Mouse (Mus musculus) stomach, embryonic 15.5 days (tissue): ENCODE results near the gene Maml2. TPM values are rescaled to one million over a fixed set of nuclear protein-coding genes. Genes with fewer than 3 reads are reported as not detected.
A peak's percentile ranks its signal among the peaks of the same experiment; 100 is the strongest.

Experiments used
- ATAC-seq: fragments of 200-750 bp; cut with Nextera tagmentation; 2 replicates; pipeline ENCODE4 v1.8.0; 2017; ENCODE audit warnings: low read depth, moderate number of reproducible peaks, moderate TSS enrichment; ENCODE audit not compliant: insufficient read depth, low FRiP score
- H3K27ac ChIP-seq: fragments of 300-500 bp; sonication (generic); 2 replicates; pipeline ENCODE4 v1.5.1; 2015; ENCODE audit warnings: mild to moderate bottlenecking, inconsistent platforms
- H3K27me3 ChIP-seq: fragments of 300-500 bp; sonication (generic); replicated peaks from 2 replicates; pipeline ENCODE4 v1.6.1; 2015; ENCODE audit warnings: inconsistent platforms
- H3K36me3 ChIP-seq: fragments of 300-500 bp; sonication (generic); 2 replicates; pipeline ENCODE4 v1.6.1; 2015; ENCODE audit warnings: inconsistent platforms
- H3K4me1 ChIP-seq: fragments of 300-500 bp; sonication (generic); 2 replicates; pipeline ENCODE4 v1.6.1; 2015; ENCODE audit warnings: inconsistent platforms
- H3K4me2 ChIP-seq: fragments of 300-500 bp; sonication (generic); 2 replicates; pipeline ENCODE4 v1.6.1; 2015; ENCODE audit warnings: mild to moderate bottlenecking, inconsistent platforms
- H3K4me3 ChIP-seq: fragments of 300-500 bp; sonication (generic); replicated peaks from 2 replicates; pipeline ENCODE4 v1.5.1; 2015; ENCODE audit warnings: inconsistent platforms
- H3K9ac ChIP-seq: fragments of 300-500 bp; sonication (generic); 2 replicates; pipeline ENCODE4 v1.6.1; 2015; ENCODE audit warnings: inconsistent platforms
- H3K9me3 ChIP-seq: fragments of 300-500 bp; sonication (generic); 2 replicates; pipeline ENCODE4 v1.6.1; 2016; ENCODE audit warnings: inconsistent platforms
- WGBS: fragments of 180-500 bp; shearing (Covaris S2); methylation state at CpG from one replicate; pipeline ENCODE4 v1.1.7; 2015; 5-methylcytosine and 5-hydroxymethylcytosine counted together
- polyA plus RNA-seq: library from polyadenylated mRNA; unstranded; fragments of >200 nt; fragmentation: Nextera tagmentation; extraction: Ambion mirVana; gene quantifications from 2 replicates; pipeline ENCODE4 v1.2.1, GENCODE M21; 2015

Gene Maml2
- polyA plus RNA-seq, 1 experiment from 2014 or later: 8.5 TPM

DNA sequence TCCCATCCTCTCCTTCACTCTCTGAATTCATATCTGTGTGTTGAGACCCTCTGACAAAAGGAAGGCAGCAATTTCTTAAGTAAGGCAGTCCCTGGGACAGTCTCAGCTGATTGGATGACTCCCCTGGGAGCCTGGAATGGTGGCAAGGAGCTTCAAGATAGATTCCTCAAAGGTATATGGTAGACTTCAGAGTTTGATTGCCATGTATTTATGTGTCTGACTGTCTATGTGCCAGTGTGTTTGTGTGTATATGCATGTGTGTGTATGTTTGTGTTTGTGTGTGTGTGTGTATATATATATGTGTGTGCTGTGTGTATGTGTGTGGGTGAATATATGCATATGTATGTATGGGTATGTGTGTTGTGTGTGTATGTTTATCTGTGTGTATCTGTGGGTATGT is 133.0 kb downstream of the Maml2 start:
- Histone ChIP-seq H3K4me1 (0 out of 2 replicates have a peak, but pooled peaks cover 3% of the 10 kb centered on the region), H3K27me3 (no peaks in the 10 kb centered on the region), H3K4me2 (no peak overlapping the region), H3K36me3 (no peaks in the 10 kb centered on the region), H3K9me3 (no peaks in the 10 kb centered on the region), H3K27ac (no peak overlapping the region), H3K9ac (no peak overlapping the region), H3K4me3 (no peak overlapping the region)
- ATAC-seq: no peak

DNA sequence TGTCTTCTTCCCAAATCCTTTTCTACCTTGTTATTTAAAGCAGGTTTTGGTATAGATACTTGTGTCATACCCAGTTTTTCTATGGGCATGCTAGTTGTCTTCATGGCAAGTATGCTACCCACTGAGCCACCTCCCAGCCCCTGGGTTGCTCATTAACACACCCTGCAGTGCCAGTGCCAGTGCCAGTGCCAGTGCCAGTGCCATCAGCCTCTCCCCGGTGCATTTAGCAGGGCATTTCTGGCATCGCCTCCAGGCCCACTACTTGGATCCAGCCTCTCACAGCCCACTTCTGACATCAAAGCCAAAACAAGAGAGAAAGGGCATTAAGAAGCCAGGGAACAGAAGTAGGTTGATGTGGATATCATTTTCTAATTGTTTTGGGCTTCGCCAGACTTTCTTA is 133.9 kb downstream of the Maml2 start:
- no peaks in the 10 kb centered on the region for H3K36me3 ChIP-seq
- WGBS: 85% methylated on average over 3 of the region's 3 CpGs
- no peak for ATAC-seq
- H3K4me2 ChIP-seq: no peak overlapping the region
- no peak overlapping the region for H3K4me3 ChIP-seq
- no peak overlapping the region for H3K27ac ChIP-seq
- H3K9me3 ChIP-seq: no peaks in the 10 kb centered on the region
- H3K9ac ChIP-seq: no peak overlapping the region
- H3K27me3 ChIP-seq: no peaks in the 10 kb centered on the region
- H3K4me1 ChIP-seq: 0 out of 2 replicates have a peak, but pooled peaks cover 3% of the 10 kb centered on the region

DNA sequence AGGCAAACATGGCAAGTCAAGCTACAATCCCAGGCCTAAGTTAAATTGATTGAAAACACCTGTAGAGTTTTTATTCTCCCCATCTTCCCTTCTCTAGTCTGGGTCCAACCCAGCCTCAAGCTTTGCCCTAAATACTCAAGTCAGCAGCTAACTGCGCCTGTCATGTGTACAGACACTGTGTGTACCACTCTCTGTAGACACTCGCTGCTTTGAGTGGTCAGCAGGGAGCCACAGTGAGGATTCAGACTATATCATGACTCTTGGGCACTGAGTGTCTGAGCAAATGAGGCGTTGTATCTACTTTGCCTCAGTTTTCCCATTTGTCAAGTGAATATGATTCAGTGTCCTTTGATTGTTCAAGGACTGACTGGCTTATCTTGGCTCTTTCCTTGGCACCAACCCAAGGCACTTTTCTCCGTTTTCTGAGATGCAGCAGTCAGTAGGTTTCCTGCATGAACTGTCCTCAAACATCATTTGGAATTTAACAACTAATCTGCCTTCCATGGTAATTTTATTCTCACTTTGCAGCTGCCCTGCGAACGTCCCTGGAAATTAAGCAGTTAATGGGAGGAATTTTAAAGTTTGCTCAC is 135.8 kb downstream of the Maml2 start:
- Histone ChIP-seq H3K4me3 (no peak overlapping the region), H3K36me3 (no peaks in the 10 kb centered on the region), H3K9ac (no peak overlapping the region), H3K4me1 (0 out of 2 replicates have a peak, but pooled peaks cover 1% of the 10 kb centered on the region), H3K27ac (no peak overlapping the region), H3K9me3 (no peaks in the 10 kb centered on the region), H3K27me3 (no peaks in the 10 kb centered on the region), H3K4me2 (no peak overlapping the region)
- ATAC-seq: no peak
- WGBS: 69% methylated on average over 6 of the region's 6 CpGs

DNA sequence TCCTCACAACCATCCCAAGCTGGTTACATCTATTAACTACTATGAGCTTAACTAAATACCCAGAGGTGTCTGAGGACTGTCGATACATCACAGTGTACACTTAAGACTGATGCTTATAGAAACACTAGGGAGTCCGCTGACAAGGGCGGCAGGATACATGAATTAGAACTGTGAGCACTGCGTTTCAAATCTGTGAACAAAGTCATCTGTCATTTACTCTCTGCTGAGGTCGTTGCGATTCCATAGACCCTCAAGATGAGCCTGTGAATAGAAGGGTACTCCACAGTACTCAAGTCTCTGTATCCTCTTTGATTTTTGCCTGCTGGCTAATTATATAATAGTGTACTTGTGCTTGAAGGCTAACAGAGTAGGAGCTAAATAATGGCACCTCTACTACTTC is 143.2 kb downstream of the Maml2 start:
- no peak overlapping the region for H3K27ac ChIP-seq
- H3K9ac ChIP-seq: no peak overlapping the region
- H3K4me3 ChIP-seq: no peak overlapping the region
- no peak for ATAC-seq
- no peaks in the 10 kb centered on the region for H3K36me3 ChIP-seq
- 78% methylated on average over 6 of the region's 6 CpGs for WGBS
- H3K4me1 ChIP-seq: 0 out of 2 replicates have a peak, but pooled peaks cover 2% of the 10 kb centered on the region
- no peaks in the 10 kb centered on the region for H3K9me3 ChIP-seq
- no peak overlapping the region for H3K4me2 ChIP-seq
- H3K27me3 ChIP-seq: no peaks in the 10 kb centered on the region

DNA sequence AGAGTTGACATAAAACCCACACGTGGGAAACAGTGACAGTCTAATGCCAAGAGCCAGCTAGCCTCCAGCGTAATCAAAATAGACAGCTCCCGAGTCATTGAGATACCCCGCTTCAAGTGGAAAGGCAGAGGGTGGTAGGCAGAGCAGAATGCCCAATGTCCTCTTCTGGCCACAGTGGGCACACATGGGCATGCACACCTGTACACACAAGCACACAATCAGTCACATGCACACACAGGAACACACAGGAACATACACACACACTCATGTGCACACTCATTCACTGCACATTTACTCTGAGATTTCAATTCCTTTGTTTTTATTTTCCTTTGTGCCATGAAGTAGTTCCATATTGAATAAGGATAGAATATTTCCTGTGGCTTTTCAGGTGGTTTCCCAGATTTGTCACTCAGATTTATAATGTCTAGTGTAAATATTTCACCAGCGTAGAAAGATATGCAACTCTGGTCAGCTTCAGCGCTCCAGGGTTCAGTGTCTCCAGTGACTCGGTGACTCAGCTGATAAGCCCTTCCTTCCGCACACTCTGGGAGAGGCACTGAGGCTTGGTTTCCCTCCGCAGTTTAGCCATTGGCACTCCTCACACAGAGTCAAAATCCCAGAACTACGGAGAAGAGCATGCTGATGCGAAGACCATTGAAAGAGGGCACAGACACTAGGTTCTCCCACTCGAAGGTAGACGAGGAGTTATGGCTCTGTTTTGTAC is 144.4 kb downstream of the Maml2 start:
- Histone ChIP-seq H3K4me3 (no peak overlapping the region), H3K27ac (0 out of 2 replicates have a peak overlapping the region, but pooled peaks have one; percentile 12), H3K9ac (no peak overlapping the region), H3K36me3 (no peaks in the 10 kb centered on the region), H3K4me2 (no peak overlapping the region), H3K9me3 (no peaks in the 10 kb centered on the region), H3K4me1 (0 out of 2 replicates have a peak, but pooled peaks cover 2% of the 10 kb centered on the region), H3K27me3 (no peaks in the 10 kb centered on the region)
- peak; percentile 82 for ATAC-seq
- WGBS: 63% methylated on average over 13 of the region's 13 CpGs

DNA sequence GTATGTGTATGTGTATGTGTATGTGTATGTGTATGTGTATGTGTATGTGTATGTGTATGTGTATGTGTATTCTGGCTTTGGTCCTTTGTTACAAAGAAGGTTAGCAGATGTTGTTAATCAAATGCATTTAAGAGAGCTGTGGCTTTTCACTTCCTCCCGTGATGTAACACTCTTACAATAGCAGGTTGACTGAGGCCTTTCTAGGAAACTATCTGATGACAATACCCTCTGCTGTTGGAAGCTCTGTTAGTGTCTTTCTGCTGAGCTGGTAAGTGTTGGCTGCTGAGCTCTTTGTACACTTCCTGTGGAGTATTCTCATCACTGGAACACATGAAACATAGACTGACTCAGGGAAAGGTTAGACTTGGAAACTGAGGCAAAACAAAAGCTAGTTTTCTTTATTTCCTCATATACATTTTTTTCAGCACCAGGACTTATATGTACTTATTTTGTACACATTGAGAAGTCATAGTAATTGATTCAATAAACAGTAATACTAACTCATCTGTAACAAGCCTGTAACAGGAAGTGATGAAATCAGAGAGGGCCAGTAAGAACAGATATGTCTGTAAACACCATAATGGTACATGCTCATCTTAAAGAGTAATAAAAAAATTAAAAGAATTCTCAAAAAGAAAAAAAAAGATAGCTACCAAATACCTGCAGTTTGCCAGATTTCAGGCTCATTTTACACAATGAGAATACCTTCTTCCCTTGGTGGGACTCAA is 145.9 kb downstream of the Maml2 start:
- no peak for ATAC-seq
- WGBS: 38% methylated on average over 1 of the region's 1 CpGs
- no peak overlapping the region for H3K4me2 ChIP-seq
- H3K4me3 ChIP-seq: no peak overlapping the region
- H3K27ac ChIP-seq: no peak overlapping the region
- no peaks in the 10 kb centered on the region for H3K9me3 ChIP-seq
- H3K9ac ChIP-seq: no peak overlapping the region
- H3K27me3 ChIP-seq: no peaks in the 10 kb centered on the region
- no peaks in the 10 kb centered on the region for H3K36me3 ChIP-seq
- 0 out of 2 replicates have a peak, but pooled peaks cover 2% of the 10 kb centered on the region for H3K4me1 ChIP-seq

DNA sequence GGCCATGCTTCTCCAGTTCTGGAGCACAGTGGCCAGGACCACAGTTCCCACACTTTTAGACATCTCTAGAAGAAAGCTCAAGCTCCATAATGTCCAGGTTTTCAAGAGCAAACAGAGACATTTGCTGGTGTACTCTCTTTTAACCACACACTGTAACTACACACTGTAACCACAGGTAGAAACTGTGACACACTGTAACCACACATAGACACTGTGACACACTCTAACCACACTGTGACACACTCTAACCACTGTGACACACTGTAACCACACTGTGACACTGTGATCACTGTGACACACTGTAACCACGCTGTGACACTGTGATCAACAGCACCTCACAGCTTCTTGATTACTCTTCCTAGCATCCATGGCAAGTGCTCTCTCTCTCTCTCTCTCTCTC is 148.5 kb downstream of the Maml2 start:
- no peaks in the 10 kb centered on the region for H3K36me3 ChIP-seq
- no peak overlapping the region for H3K4me3 ChIP-seq
- H3K9me3 ChIP-seq: no peaks in the 10 kb centered on the region
- ATAC-seq: no peak
- H3K27ac ChIP-seq: no peak overlapping the region
- WGBS: 87% methylated on average over 1 of the region's 1 CpGs
- H3K4me1 ChIP-seq: 0 out of 2 replicates have a peak, but pooled peaks cover 2% of the 10 kb centered on the region
- no peak overlapping the region for H3K9ac ChIP-seq
- no peaks in the 10 kb centered on the region for H3K27me3 ChIP-seq
- H3K4me2 ChIP-seq: no peak overlapping the region

DNA sequence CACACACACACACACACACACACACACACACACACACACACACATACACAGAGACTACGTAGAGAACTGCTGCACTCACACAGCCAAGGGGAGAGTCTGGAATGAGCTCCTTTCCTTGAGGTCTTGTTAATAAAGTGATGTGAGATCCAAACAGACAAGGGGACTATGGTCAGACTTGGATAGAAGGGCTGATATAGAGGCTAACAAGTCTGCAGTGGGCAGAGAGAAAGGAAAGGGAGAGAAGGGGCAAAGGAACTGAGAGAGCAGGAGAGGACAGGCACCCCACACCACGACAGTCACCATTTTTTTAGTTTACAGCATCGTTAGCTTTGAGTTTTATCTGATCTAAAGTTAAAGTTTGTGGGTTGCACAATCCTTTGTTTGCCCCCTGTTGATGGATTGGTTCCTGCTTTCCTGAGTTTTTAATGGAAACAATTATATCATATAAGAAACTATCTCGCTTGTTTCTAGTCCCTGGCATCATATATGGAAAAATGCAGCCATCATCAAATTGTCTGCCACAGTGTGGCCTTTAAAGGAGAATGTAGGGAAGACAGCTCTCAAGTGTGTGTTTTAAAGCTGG is 149.0 kb downstream of the Maml2 start, which contains the start of gene Gm17571:
Gm17571 (minus strand) TSS at position 51 of the 583 bp plus-strand sequence.
- Histone ChIP-seq H3K4me3 (no peak within 1 kb of the TSS), H3K27ac (no peak within 1 kb of the TSS), H3K4me1 (0 out of 2 replicates have a peak, but pooled peaks cover 2% of the 10 kb centered on the region), H3K4me2 (no peak within 1 kb of the TSS), H3K36me3 (no peaks in the 10 kb centered on the region), H3K9ac (no peak within 1 kb of the TSS), H3K9me3 (no peaks in the 10 kb centered on the region), H3K27me3 (no peaks in the 10 kb centered on the region)
- no peak for ATAC-seq
- WGBS: 49% methylated on average over 4 of the region's 4 CpGs

DNA sequence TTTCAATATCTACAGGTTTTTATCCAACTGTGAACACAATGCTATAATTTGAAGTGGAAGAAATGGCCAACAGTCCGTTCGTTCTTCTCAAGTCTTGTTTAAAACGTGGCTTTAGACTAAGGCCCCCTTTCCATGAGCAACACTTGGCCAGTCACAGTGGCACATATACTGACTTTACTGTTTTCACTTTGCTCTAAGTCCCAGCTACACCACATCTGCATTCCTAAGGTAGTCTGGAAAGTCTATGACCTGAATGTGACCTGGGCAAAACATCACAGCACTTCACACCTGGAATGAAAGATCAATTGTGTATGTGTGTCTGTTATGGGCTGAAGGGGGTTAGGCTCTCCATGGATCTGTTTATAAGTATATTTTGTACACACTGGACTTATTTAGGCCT is 151.0 kb downstream of the Maml2 start:
- Histone ChIP-seq H3K9me3 (no peaks in the 10 kb centered on the region), H3K4me1 (no peaks in the 10 kb centered on the region), H3K27ac (no peak overlapping the region), H3K36me3 (no peaks in the 10 kb centered on the region), H3K4me2 (no peak overlapping the region), H3K4me3 (no peak overlapping the region), H3K27me3 (no peaks in the 10 kb centered on the region), H3K9ac (no peak overlapping the region)
- WGBS: 88% methylated on average over 3 of the region's 3 CpGs
- no peak for ATAC-seq

DNA sequence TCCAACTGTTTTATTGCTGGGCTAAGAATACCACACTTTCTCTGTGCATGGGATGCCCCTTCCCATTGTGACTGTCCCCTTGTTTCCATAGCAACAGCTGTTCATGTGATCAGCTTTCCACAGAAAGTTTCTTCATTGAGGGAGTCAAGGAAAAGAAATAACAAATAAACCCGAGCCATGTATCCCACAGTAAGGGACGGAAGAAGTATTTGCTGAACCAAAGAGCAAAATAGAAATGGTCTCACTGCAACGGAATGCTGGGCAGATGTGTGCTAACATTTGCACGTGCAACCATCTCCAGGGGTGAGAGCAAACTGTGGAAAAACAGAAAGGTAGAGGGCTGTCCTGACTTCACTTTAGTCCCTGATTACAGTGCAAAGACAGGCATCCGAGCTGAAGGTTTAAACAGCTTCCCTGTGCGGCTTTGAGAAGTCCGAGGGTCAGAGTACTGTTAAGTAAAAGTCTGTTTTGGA is 156.9 kb downstream of the Maml2 start:
- Histone ChIP-seq H3K4me1 (peaks cover 9% of the 10 kb centered on the region; the same call in 1 of the 2 replicates), H3K9me3 (no peaks in the 10 kb centered on the region), H3K27ac (no peak overlapping the region), H3K9ac (no peak overlapping the region), H3K27me3 (no peaks in the 10 kb centered on the region), H3K36me3 (no peaks in the 10 kb centered on the region), H3K4me3 (no peak overlapping the region), H3K4me2 (no peak overlapping the region)
- no peak; the same call in 1 of the 2 replicates for ATAC-seq
- 19% methylated on average over 7 of the region's 7 CpGs for WGBS

DNA sequence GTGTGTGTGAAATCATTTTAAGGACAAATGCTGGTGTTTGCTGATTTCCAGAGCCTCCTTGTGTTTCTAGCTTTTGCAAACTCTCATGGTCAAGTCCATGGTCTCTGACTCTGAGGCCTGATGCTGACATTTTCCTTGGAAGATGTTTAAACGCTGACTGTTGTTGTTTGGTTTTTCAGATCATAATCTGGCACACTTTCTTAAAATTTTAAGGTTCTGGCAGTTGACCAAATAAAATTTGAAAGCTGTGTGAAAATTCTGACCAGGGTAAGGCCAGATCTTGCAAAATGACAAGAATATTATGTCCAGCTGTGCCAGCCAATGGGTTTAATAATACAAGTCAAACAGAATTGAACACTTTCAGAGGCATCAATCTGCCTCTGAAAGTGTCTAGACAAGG is 157.5 kb downstream of the Maml2 start:
- Histone ChIP-seq H3K4me2 (no peak overlapping the region), H3K27ac (no peak overlapping the region), H3K9ac (no peak overlapping the region), H3K27me3 (no peaks in the 10 kb centered on the region), H3K9me3 (no peaks in the 10 kb centered on the region), H3K4me3 (no peak overlapping the region), H3K36me3 (no peaks in the 10 kb centered on the region), H3K4me1 (peaks cover 9% of the 10 kb centered on the region; the same call in 1 of the 2 replicates)
- no peak for ATAC-seq
- 68% methylated on average over 1 of the region's 1 CpGs for WGBS
